Mouse (Mus musculus) stomach, embryonic 16.5 days (tissue): ENCODE results near the gene Sorbs1. TPM values are rescaled to one million over a fixed set of nuclear protein-coding genes. Genes with fewer than 3 reads are reported as not detected.

Source experiments
- ATAC-seq: fragments of 200-750 bp; cut with Nextera tagmentation; 2 replicates; pipeline ENCODE4 v1.8.0; 2017; ENCODE audit warnings: moderate number of reproducible peaks, moderate TSS enrichment; ENCODE audit not compliant: insufficient read depth, low FRiP score
- H3K27ac ChIP-seq: fragments of 300-500 bp; sonication (generic); 2 replicates; pipeline ENCODE4 v1.5.1; 2014; ENCODE audit warnings: low read length
- H3K27me3 ChIP-seq: fragments of 300-500 bp; sonication (generic); 2 replicates; pipeline ENCODE4 v1.6.1; 2014; ENCODE audit warnings: low read length, control low read depth, mixed read lengths; ENCODE audit not compliant: control insufficient read depth, insufficient read depth
- H3K36me3 ChIP-seq: fragments of 300-500 bp; sonication (generic); 2 replicates; pipeline ENCODE4 v1.6.1; 2014; ENCODE audit warnings: low read length; ENCODE audit not compliant: control insufficient read depth, insufficient read depth
- H3K4me1 ChIP-seq: fragments of 300-500 bp; sonication (generic); 2 replicates; pipeline ENCODE4 v1.6.1; 2014; ENCODE audit warnings: low read length, control low read depth, mixed read lengths; ENCODE audit not compliant: control insufficient read depth, insufficient read depth
- H3K4me2 ChIP-seq: fragments of 300-500 bp; sonication (generic); 2 replicates; pipeline ENCODE4 v1.6.1; 2014; ENCODE audit warnings: low read depth, low read length, mixed read lengths
- H3K4me3 ChIP-seq: fragments of 300-500 bp; sonication (generic); replicated peaks from 2 replicates; pipeline ENCODE4 v1.5.1; 2014; ENCODE audit warnings: mild to moderate bottlenecking, low read length
- H3K9ac ChIP-seq: fragments of 300-500 bp; sonication (generic); 2 replicates; pipeline ENCODE4 v1.6.1; 2014; ENCODE audit warnings: low read length
- H3K9me3 ChIP-seq: fragments of 300-500 bp; sonication (generic); replicated peaks from 2 replicates; pipeline ENCODE4 v1.6.1; 2016; ENCODE audit warnings: low read length, control low read depth; ENCODE audit not compliant: control insufficient read depth
- WGBS: fragments of 180-500 bp; shearing (Covaris S2); extraction: QIAGEN DNeasy Blood & Tissue Kit; methylation state at CpG from one replicate; pipeline ENCODE4 v1.1.7; 2014; 5-methylcytosine and 5-hydroxymethylcytosine counted together
- polyA plus RNA-seq: library from polyadenylated mRNA; unstranded; fragments of >200 nt; fragmentation: Nextera tagmentation; extraction: Ambion mirVana; gene quantifications from 2 replicates; pipeline ENCODE4 v1.2.1, GENCODE M21; 2015

The Sorbs1 gene
- polyA plus RNA-seq, 1 experiment from 2014 or later, result 106 TPM

DNA sequence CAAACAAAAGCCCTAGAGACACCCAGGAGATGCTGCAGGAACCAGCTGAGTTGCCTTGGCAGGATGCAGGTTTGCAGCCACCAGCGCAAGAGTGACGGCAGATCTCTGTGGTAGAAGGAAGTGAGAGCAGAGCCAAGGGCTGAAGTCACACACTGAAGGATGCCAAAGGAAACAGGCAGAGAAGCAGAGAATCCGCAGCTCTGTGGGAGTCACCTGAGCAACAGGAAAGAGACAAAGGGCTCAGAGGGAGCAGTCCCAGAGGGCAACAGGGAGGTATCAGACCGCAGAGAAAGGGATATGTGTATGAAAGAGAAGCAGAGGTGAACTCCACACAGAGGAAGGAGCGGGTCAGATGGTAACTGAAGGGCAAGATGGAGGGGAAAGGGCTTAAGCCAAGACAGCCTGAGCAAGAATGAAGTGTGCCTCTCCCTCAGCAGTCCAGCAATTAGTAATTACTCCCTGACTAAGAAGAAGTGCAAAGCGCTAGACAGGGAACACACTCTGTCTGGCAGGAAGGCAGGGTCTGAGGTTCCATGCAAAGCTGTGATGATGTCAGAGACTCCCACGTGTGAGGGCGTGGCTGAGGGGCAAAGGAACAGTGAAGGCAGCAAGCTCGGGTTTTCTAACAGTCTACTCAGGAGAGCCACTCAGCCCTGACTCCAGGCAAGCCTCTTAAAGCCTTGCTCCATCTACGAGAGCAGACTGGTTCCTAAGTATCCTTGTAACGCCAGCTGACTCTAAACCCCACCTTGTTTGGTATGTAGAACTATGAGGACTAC is 147.2 kb downstream of the Sorbs1 start:
- no peaks in the 10 kb centered on the region for H3K27me3 ChIP-seq
- H3K27ac ChIP-seq, result 0 out of 2 replicates have a peak overlapping the region, but pooled peaks have one; percentile 21
- H3K4me2 ChIP-seq, result no peak overlapping the region
- peaks cover 6% of the 10 kb centered on the region; the same call in 1 of the 2 replicates for H3K36me3 ChIP-seq
- no peaks in the 10 kb centered on the region for H3K9me3 ChIP-seq
- 36% methylated on average over 11 of the region's 11 CpGs for WGBS
- ATAC-seq, result peak; percentile 22; the same call in 1 of the 2 replicates
- H3K4me1 ChIP-seq, result peaks cover 27% of the 10 kb centered on the region
- H3K4me3 ChIP-seq, result no peak overlapping the region
- no peak overlapping the region for H3K9ac ChIP-seq

DNA sequence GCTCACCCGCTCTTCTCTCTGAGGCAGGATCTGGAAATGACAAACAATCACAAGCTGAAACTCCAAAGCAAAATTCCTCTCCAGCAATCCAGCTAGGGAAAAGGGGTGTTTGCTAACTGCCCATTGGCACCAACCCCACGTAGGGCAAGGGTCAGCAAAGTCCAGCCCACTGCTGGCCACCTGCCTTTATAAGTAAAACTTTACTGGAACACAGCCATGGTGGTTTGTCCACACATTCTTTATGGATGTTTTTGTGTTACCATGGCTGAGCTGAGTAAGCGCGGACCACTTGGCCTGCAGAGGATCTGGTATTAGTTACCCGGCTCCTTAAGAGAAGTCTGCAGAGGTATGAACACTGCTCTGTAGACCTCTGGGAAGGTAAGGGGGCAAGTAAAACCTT is 148.4 kb downstream of the Sorbs1 start:
- Histone ChIP-seq H3K27me3 (no peaks in the 10 kb centered on the region), H3K4me1 (peaks cover 16% of the 10 kb centered on the region), H3K27ac (no peak overlapping the region), H3K4me2 (no peak overlapping the region), H3K9me3 (no peaks in the 10 kb centered on the region), H3K4me3 (no peak overlapping the region), H3K36me3 (peaks cover 6% of the 10 kb centered on the region; the same call in 1 of the 2 replicates), H3K9ac (no peak overlapping the region)
- ATAC-seq, result no peak
- WGBS, result 90% methylated on average over 5 of the region's 5 CpGs

DNA sequence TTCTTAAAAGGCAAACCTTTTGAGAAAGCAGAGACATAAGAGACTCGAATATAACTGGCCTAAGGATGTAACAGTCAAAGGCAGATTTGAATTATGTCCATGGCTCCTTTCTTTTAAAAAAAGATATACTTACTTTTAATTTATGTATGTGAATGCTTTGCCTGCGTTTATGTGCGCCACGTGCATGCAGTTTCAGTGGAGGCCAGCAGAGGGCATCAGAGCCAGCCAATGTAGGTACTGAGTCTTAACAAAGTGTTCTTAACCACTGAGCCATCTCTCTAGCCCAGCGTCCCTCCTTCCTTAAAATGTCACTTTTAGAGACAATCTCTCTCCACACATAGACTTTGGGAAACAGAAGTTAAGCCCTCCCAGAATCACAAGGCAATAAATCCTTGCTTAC is 150.1 kb downstream of the Sorbs1 start:
- no peak overlapping the region for H3K9ac ChIP-seq
- no peaks in the 10 kb centered on the region for H3K27me3 ChIP-seq
- H3K4me3 ChIP-seq, result no peak overlapping the region
- WGBS, result 96% methylated on average over 5 of the region's 5 CpGs
- no peaks in the 10 kb centered on the region for H3K9me3 ChIP-seq
- peaks cover 11% of the 10 kb centered on the region for H3K4me1 ChIP-seq
- no peak overlapping the region for H3K27ac ChIP-seq
- H3K4me2 ChIP-seq, result no peak overlapping the region
- peaks cover 6% of the 10 kb centered on the region; the same call in 1 of the 2 replicates for H3K36me3 ChIP-seq
- no peak for ATAC-seq

DNA sequence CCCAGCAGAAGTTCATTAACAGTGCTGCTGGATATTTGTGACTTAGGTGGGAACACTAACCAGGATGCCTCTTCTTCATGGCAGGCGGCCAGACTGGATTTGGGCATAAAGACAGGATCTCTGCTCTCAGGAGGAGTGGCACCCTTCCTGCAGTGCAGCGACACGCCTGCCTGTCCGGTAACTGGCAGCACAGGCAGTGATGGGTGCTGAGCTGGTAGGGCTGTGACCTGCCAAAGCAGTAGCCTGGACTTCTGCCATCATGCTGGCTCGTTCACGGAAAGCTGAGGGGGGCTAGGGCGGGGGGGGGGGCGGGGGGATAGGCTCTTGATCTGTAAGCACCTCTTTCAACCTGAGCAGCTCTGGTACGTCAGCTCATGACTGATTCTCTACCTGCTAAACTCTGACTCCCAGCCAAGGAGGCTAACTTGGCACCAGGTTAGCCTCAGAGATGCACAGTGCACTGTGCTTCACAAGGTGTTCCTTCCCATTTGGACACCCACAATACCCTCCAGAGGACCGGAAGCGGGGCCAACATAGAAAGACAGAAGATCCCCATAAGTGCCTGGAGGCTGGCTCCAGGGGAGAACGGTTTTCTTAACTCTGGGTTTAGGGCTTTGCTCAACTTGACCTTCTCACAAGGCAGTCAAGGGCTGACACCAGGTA is 151.2 kb downstream of the Sorbs1 start:
- Histone ChIP-seq H3K4me3 (no peak overlapping the region), H3K4me1 (peaks cover 11% of the 10 kb centered on the region), H3K4me2 (no peak overlapping the region), H3K9ac (no peak overlapping the region), H3K9me3 (no peaks in the 10 kb centered on the region), H3K36me3 (peaks cover 6% of the 10 kb centered on the region; the same call in 1 of the 2 replicates), H3K27me3 (no peaks in the 10 kb centered on the region), H3K27ac (no peak overlapping the region)
- WGBS, result 68% methylated on average over 12 of the region's 12 CpGs
- no peak for ATAC-seq

DNA sequence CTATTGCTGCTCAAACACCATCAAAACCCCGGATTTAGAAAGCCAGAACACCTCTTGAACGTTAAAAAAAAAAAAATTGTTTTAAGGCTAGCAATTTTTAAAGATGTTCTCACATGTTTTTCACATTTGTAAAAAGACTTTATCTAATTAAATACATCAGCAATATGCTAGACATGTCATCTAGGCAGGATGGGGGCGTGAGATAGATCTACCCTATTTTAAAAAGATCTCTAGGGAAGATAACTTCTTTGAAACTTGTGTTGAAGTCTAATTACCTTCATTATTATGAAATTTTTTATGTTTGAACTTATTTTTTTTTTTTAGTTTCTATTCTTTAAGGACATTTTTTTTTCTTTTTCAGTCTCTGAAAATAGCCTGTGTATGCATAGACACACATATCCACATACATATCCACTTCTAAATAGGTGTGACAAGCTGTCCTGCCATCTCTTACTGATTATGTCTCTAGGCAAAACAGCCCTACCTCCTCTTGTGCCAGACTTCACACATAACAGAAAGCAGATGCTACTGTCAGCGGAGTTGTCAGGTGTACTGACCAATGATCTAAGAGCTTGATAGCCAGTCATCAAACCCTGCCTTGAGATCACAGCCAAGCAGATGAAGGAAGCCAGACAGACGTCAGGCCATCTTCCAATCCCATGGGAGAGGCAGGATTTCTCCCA is 153.7 kb downstream of the Sorbs1 start:
- H3K27me3 ChIP-seq, result no peaks in the 10 kb centered on the region
- WGBS, result 82% methylated on average over 5 of the region's 5 CpGs

DNA sequence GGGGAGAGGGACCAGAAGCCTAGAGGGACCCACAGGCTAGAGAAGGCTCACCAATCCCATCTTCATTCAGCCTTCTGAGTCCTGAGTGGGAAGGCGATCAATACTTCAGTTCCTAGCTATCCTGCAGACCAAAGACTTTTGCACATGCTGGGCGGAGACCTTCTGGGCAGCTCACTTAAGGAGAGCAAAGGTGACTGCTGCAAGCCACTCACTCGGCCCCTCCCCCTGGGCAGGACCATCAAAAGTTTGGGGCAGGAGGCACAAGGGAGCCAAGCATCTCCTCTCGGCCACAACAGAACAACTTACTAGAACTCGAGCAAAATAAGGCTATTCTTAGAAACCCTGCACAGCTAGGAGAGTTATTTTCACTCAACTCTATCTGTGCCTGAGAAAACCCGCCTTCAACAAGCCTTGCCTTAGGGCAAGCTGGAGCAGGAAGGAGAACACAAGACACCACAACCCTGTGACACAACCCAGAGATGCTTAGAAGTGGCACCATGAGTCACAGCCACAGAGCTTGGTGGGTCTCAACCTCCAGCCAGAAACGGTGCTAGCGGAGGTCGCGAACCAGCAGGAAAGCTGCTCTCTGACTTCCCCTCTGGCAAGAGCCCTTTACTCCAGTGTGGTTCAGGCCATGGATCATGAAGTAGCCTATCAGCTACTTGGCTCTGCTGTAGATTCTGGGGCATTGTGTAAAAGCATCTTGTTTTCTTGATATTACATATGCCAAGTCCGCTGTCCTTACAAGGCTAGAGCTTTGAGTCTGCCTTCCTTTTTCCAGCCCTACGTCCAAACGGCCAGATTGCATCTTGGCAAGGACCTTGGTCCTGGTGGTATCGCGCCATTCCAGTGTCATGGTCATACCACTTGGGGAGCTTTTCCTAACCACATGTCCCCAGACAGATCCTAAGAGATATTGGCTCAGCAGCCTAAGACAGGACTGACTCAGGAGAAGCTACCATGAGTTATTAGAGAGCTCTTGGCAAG is 156.8 kb downstream of the Sorbs1 start:
- no peaks in the 10 kb centered on the region for H3K27me3 ChIP-seq
- H3K36me3 ChIP-seq, result 0 out of 2 replicates have a peak, but pooled peaks cover 3% of the 10 kb centered on the region
- no peak overlapping the region for H3K4me3 ChIP-seq
- no peaks in the 10 kb centered on the region for H3K4me1 ChIP-seq
- 86% methylated on average over 15 of the region's 15 CpGs for WGBS
- ATAC-seq, result no peak
- no peak overlapping the region for H3K4me2 ChIP-seq
- H3K9me3 ChIP-seq, result no peaks in the 10 kb centered on the region
- no peak overlapping the region for H3K9ac ChIP-seq
- H3K27ac ChIP-seq, result no peak overlapping the region

More for the DNA sequence above, 153.7 kb downstream of the Sorbs1 start:
- 0 out of 2 replicates have a peak, but pooled peaks cover 3% of the 10 kb centered on the region for H3K4me1 ChIP-seq
- peak overlapping the region; percentile 64; the same call in 1 of the 2 replicates for H3K27ac ChIP-seq
- H3K36me3 ChIP-seq, result peaks cover 6% of the 10 kb centered on the region; the same call in 1 of the 2 replicates
- no peak overlapping the region for H3K9ac ChIP-seq
- ATAC-seq, result no peak
- no peak overlapping the region for H3K4me3 ChIP-seq
- no peak overlapping the region for H3K4me2 ChIP-seq
- H3K9me3 ChIP-seq, result no peaks in the 10 kb centered on the region

DNA sequence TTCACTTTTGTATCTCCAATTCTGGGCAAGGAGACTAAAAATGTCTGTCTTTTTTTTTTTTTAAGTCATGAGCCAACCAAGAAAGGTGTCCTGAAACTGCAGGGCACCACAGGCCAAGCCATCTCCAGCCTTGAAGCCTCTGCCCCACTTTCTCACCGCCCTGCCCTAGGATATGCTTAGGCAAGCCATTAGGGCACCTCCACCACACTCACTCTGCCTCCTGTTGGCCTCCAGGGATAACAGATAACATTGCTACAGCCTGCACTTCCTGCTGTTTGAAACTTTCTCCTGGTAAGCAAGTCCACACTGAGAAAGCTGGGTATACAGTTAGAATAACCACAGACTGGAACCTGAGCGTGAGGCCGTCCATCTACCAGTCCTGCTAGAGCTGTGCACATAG is 158.5 kb downstream of the Sorbs1 start:
- no peak overlapping the region for H3K4me2 ChIP-seq

DNA sequence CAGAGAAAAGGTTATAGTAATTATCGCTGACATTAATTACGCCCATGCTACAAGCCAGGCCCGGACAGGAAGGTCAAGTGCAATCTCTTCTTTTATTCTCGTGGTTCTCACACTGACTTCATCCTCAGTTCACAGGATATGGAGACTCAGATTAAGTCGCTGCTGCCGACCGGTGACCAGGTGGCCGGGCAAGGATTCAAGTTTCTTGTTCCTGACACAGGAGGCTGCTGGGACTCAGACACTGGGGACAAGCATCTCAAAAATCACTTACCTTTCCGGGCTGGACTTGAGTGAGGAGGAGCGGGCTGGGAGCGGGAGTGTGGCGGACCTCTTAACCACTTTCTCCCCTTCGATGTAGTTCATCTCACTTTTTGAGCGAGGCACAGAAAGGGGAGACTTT is 161.6 kb downstream of the Sorbs1 start:
- no peak overlapping the region for H3K9ac ChIP-seq

More for the DNA sequence above, 158.5 kb downstream of the Sorbs1 start:
- Histone ChIP-seq H3K27me3 (no peaks in the 10 kb centered on the region), H3K9ac (no peak overlapping the region), H3K4me1 (no peaks in the 10 kb centered on the region), H3K9me3 (no peaks in the 10 kb centered on the region), H3K4me3 (no peak overlapping the region), H3K36me3 (0 out of 2 replicates have a peak, but pooled peaks cover 3% of the 10 kb centered on the region), H3K27ac (no peak overlapping the region)
- 82% methylated on average over 3 of the region's 3 CpGs for WGBS
- no peak for ATAC-seq

More for the DNA sequence above, 161.6 kb downstream of the Sorbs1 start:
- H3K4me3 ChIP-seq, result no peak overlapping the region
- H3K36me3 ChIP-seq, result 0 out of 2 replicates have a peak, but pooled peaks cover 3% of the 10 kb centered on the region
- no peaks in the 10 kb centered on the region for H3K27me3 ChIP-seq
- WGBS, result 82% methylated on average over 14 of the region's 14 CpGs
- no peak overlapping the region for H3K27ac ChIP-seq
- no peak overlapping the region for H3K4me2 ChIP-seq
- no peak for ATAC-seq
- H3K4me1 ChIP-seq, result peaks cover 4% of the 10 kb centered on the region; the same call in 1 of the 2 replicates
- H3K9me3 ChIP-seq, result no peaks in the 10 kb centered on the region
